ENCODE assay signal across 28 mouse cellular contexts in the genomic region with DNA sequence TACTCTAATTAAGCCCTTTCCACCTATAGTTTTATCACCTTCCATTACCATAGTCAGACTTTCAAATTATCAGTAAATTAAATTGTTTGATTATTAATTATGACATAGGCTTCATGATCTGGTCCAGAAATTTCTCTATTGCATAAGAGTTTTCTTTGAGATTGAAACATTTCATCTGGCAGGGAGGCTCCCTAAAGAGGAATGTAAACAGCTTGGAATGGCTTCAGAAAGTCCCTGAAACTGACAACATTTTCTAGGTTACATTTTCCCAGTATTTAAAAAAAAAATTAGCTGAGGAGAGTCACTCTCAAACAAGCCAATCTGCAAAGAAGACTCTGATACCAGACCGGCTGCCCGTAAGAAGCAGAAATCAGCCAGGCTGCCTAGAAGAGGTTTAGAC.
"Had no signal": no experiment of that assay in that cellular context is flagged by ENCODE, and none has a peak within 500 bp of the region (broad histone marks: within the 10 kb centered on the region; RNA-seq: fewer than 3 reads in every experiment).

No protein-coding gene starts in this region.

- H3K9ac ChIP-seq: embryonic facial prominence, embryonic 12.5 days; embryonic facial prominence, embryonic 13.5 days; embryonic facial prominence, embryonic 15.5 days; forebrain, embryonic 12.5 days; forebrain, embryonic 13.5 days; forebrain, embryonic 15.5 days; forebrain, postnatal 0 days had no signal

- H3K9me3 ChIP-seq: embryonic facial prominence, embryonic 10.5 days; embryonic facial prominence, embryonic 12.5 days; embryonic facial prominence, embryonic 13.5 days; embryonic facial prominence, embryonic 15.5 days; forebrain, embryonic 10.5 days; forebrain, embryonic 12.5 days; forebrain, embryonic 13.5 days; forebrain, embryonic 15.5 days had no signal

- H3K4me1 ChIP-seq: embryonic facial prominence, embryonic 10.5 days; embryonic facial prominence, embryonic 12.5 days; embryonic facial prominence, embryonic 13.5 days; embryonic facial prominence, embryonic 15.5 days; forebrain, embryonic 10.5 days; forebrain, embryonic 12.5 days; forebrain, embryonic 13.5 days; forebrain, embryonic 15.5 days had no signal

- DNase-seq: cerebellum, adult 18-20 months; cerebellum, adult 2 months; cerebellum, adult 8-10 months; cerebellum, adult 9-10 months; cerebellum, adult 9-11 months; cerebellum, postnatal 10 days; cerebellum, postnatal 14 days; cerebellum, postnatal 25 days; cerebellum, postnatal 36 days; embryo, embryonic 11 days; forebrain, postnatal 0 days; gastrocnemius, adult 2 months; gastrocnemius, postnatal 10 days; gastrocnemius, postnatal 14 days; gastrocnemius, postnatal 25 days; gastrocnemius, postnatal 36 days; heart, adult 11 months had no signal

- H3K36me3 ChIP-seq: embryonic facial prominence, embryonic 10.5 days; embryonic facial prominence, embryonic 12.5 days; embryonic facial prominence, embryonic 13.5 days; embryonic facial prominence, embryonic 15.5 days; forebrain, embryonic 10.5 days; forebrain, embryonic 12.5 days; forebrain, embryonic 15.5 days had no signal

- H3K27ac ChIP-seq: embryonic facial prominence, embryonic 10.5 days; embryonic facial prominence, embryonic 12.5 days; embryonic facial prominence, embryonic 13.5 days; embryonic facial prominence, embryonic 15.5 days; forebrain, embryonic 10.5 days; forebrain, embryonic 12.5 days; forebrain, embryonic 13.5 days; forebrain, embryonic 15.5 days; gastrocnemius, adult 2 months had no signal

- H3K4me3 ChIP-seq: embryonic facial prominence, embryonic 10.5 days; embryonic facial prominence, embryonic 12.5 days; embryonic facial prominence, embryonic 13.5 days; embryonic facial prominence, embryonic 15.5 days; erythroblast, embryonic 14.5 days; forebrain, embryonic 10.5 days; forebrain, embryonic 12.5 days; forebrain, embryonic 13.5 days; forebrain, embryonic 15.5 days; gastrocnemius, adult 2 months had no signal

- ATAC-seq: forebrain, embryonic 13.5 days; forebrain, embryonic 14.5 days; forebrain, embryonic 15.5 days; forebrain, embryonic 16.5 days; forebrain, postnatal 0 days had no signal

- H3K27me3 ChIP-seq: embryonic facial prominence, embryonic 12.5 days; embryonic facial prominence, embryonic 13.5 days; embryonic facial prominence, embryonic 15.5 days; forebrain, embryonic 12.5 days; forebrain, embryonic 13.5 days; forebrain, embryonic 15.5 days had no signal

- H3K4me2 ChIP-seq: embryonic facial prominence, embryonic 12.5 days; embryonic facial prominence, embryonic 13.5 days; embryonic facial prominence, embryonic 15.5 days; forebrain, embryonic 12.5 days; forebrain, embryonic 13.5 days; forebrain, embryonic 15.5 days had no signal
